Mouse (Mus musculus) kidney, embryonic 14.5 days (tissue): ENCODE data around the gene Csnk2a1. TPM values are rescaled to one million over a fixed set of nuclear protein-coding genes. Genes with fewer than 3 reads are reported as not detected.

Source experiments
- ATAC-seq: fragments of 200-750 bp; cut with Nextera tagmentation; 2 replicates; pipeline ENCODE4 v1.8.0; 2017; ENCODE audit warnings: moderate number of reproducible peaks, mild to moderate bottlenecking, moderate TSS enrichment, moderate library complexity; ENCODE audit not compliant: low FRiP score, low TSS enrichment
- H3K27ac ChIP-seq: fragments of 300-500 bp; sonication (generic); 2 replicates; pipeline ENCODE4 v1.5.1; 2014; ENCODE audit warnings: low read depth, mild to moderate bottlenecking, low read length, moderate library complexity, mixed read lengths
- H3K27me3 ChIP-seq: fragments of 300-500 bp; sonication (generic); 2 replicates; pipeline ENCODE4 v1.6.1; 2014; ENCODE audit warnings: mild to moderate bottlenecking, low read length; ENCODE audit not compliant: control insufficient read depth, insufficient read depth
- H3K36me3 ChIP-seq: fragments of 300-500 bp; sonication (generic); 2 replicates; pipeline ENCODE4 v1.6.1; 2014; ENCODE audit warnings: low read length, mixed read lengths; ENCODE audit not compliant: control insufficient read depth, insufficient read depth
- H3K4me1 ChIP-seq: fragments of 300-500 bp; sonication (generic); 2 replicates; pipeline ENCODE4 v1.6.1; 2014; ENCODE audit warnings: low read length, mixed read lengths; ENCODE audit not compliant: control insufficient read depth, insufficient read depth
- H3K4me2 ChIP-seq: fragments of 300-500 bp; sonication (generic); replicated peaks from 2 replicates; pipeline ENCODE4 v1.6.1; 2014; ENCODE audit warnings: low read depth, mild to moderate bottlenecking, low read length
- H3K4me3 ChIP-seq: fragments of 300-500 bp; sonication (generic); 2 replicates; pipeline ENCODE4 v1.5.1; 2014; ENCODE audit warnings: mild to moderate bottlenecking, low read length
- H3K9ac ChIP-seq: fragments of 300-500 bp; sonication (generic); 2 replicates; pipeline ENCODE4 v1.6.1; 2014; ENCODE audit warnings: low read depth, mild to moderate bottlenecking, low read length, moderate library complexity
- H3K9me3 ChIP-seq: fragments of 300-500 bp; sonication (generic); 2 replicates; pipeline ENCODE4 v1.6.1; 2016; ENCODE audit warnings: low read length; ENCODE audit not compliant: control insufficient read depth
- WGBS: fragments of 180-500 bp; shearing (Covaris S2); extraction: QIAGEN DNeasy Blood & Tissue Kit; methylation state at CpG from one replicate; pipeline ENCODE4 v1.1.7; 2014; 5-methylcytosine and 5-hydroxymethylcytosine counted together
- polyA plus RNA-seq: library from polyadenylated mRNA; unstranded; fragments of >200 nt; fragmentation: Nextera tagmentation; extraction: Ambion mirVana; gene quantifications from 2 replicates; pipeline ENCODE4 v1.2.1, GENCODE M21; 2014

Csnk2a1 gene
- 136 and 149 TPM in 2 replicates for polyA plus RNA-seq

DNA sequence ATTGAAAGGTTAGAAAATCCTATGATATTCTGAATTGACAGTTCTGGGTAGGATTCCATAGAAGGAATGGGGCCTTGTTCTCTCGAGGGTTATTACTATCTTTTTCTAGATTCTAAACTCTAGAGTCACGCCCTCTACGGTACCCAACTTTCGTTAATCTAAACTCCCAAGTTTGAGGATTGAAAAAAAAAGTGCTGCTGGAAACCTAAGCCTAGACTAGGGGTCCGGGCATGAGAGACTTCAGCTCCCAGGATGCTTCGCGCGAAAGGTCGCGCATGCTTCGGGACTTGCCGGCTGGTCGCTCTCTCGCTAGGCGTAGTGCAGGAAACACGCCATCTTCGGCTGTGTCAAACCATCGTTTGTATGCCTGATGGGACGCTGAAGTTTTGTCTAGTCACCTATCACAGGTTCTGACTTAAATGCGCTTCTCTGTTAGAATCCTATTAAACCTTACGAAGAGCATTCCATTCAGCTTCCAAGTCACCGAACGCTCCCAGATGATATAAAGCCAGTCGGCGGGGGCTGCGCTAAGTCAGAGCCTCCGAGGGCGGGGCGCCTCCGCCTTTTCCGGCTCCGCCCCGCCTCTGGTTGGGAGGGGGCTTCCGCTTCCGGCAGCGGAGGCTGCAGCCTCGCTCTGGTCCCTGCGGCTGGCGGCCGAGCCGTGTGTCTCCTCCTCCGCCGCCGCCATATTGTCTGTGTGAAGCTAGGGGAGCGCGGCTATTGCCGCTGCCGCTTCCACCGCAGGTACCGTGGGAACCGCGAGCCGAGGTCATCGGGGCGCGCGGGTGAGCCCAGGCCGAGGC lies at the start of gene Csnk2a1:
TSS of gene Csnk2a1 (plus strand) at position 592 of the 803 bp plus-strand sequence.
- H3K27me3 ChIP-seq: no peaks in the 10 kb centered on the region
- peak within 1 kb of the TSS; percentile 97 for H3K9ac ChIP-seq
- 0 out of 2 replicates have a peak, but pooled peaks cover 3% of the 10 kb centered on the region for H3K36me3 ChIP-seq
- peak; percentile 96 for ATAC-seq
- H3K9me3 ChIP-seq: no peaks in the 10 kb centered on the region
- H3K4me1 ChIP-seq: peaks cover 13% of the 10 kb centered on the region
- H3K4me3 ChIP-seq: peak within 1 kb of the TSS; percentile 97
- H3K4me2 ChIP-seq: peak within 1 kb of the TSS; percentile 45
- peak within 1 kb of the TSS; percentile 99 for H3K27ac ChIP-seq
- WGBS: under 1% methylated on average over 54 of the region's 58 CpGs

- Histone ChIP-seq H3K9me3 (no peaks in the 10 kb centered on the region), H3K27me3 (no peaks in the 10 kb centered on the region), H3K36me3 (no peaks in the 10 kb centered on the region), H3K9ac (no peak overlapping the region), H3K27ac (no peak overlapping the region), H3K4me3 (no peak overlapping the region), H3K4me1 (peaks cover 7% of the 10 kb centered on the region; the same call in 1 of the 2 replicates), H3K4me2 (peak overlapping the region; percentile 30)
- 13% methylated on average over 23 of the region's 24 CpGs for WGBS
- ATAC-seq: no peak
Observed at GRCm38 (mm10) chr2:152177162-152177805, 49.4 kb upstream of the Csnk2a1 start.

- no peaks in the 10 kb centered on the region for H3K36me3 ChIP-seq
- no peaks in the 10 kb centered on the region for H3K27me3 ChIP-seq
- peaks cover 7% of the 10 kb centered on the region; the same call in 1 of the 2 replicates for H3K4me1 ChIP-seq
- H3K4me3 ChIP-seq: no peak overlapping the region
- H3K4me2 ChIP-seq: no peak overlapping the region
- no peak for ATAC-seq
- H3K9ac ChIP-seq: no peak overlapping the region
- no peaks in the 10 kb centered on the region for H3K9me3 ChIP-seq
- H3K27ac ChIP-seq: no peak overlapping the region
- 78% methylated on average over 6 of the region's 6 CpGs for WGBS
Observed at GRCm38 (mm10) chr2:152177806-152178170, 48.9 kb upstream of the Csnk2a1 start.

DNA sequence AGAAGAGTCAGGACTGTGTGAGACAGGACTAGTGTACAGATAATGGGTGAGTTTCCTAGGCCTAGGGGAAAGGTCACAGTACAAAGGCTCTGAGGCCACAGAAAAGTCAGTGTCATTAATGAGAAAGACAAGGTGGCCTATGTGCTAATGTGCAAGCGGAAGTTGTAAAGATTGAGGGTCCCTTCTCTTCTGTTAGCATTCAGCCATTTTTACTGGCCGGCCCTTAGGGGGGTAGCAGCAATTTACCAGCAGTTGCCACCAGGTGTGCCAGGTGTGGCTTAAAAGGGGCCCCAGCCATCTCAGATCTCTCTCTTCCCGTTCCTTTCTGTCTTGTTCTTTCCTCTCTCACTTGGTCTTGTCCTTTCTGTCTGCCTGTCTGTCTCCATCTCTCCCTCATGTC lies 48.3 kb upstream of the Csnk2a1 start:
- H3K27me3 ChIP-seq: no peaks in the 10 kb centered on the region
- no peaks in the 10 kb centered on the region for H3K36me3 ChIP-seq
- H3K4me2 ChIP-seq: no peak overlapping the region
- no peaks in the 10 kb centered on the region for H3K9me3 ChIP-seq
- WGBS: 87% methylated on average over 3 of the region's 3 CpGs
- no peak overlapping the region for H3K27ac ChIP-seq
- ATAC-seq: no peak
- H3K9ac ChIP-seq: no peak overlapping the region
- H3K4me3 ChIP-seq: no peak overlapping the region
- peaks cover 7% of the 10 kb centered on the region; the same call in 1 of the 2 replicates for H3K4me1 ChIP-seq

- Histone ChIP-seq H3K4me3 (no peak overlapping the region), H3K36me3 (no peaks in the 10 kb centered on the region), H3K9ac (no peak overlapping the region), H3K9me3 (no peaks in the 10 kb centered on the region), H3K27ac (no peak overlapping the region), H3K4me1 (peaks cover 7% of the 10 kb centered on the region; the same call in 1 of the 2 replicates), H3K27me3 (no peaks in the 10 kb centered on the region), H3K4me2 (no peak overlapping the region)
- no peak for ATAC-seq
- WGBS: 75% methylated on average over 2 of the region's 2 CpGs
Observed at GRCm38 (mm10) chr2:152179301-152179700, 47.3 kb upstream of the Csnk2a1 start.

GRCm38 (mm10) chr2:152180323-152180722 lies 46.3 kb upstream of the Csnk2a1 start:
- Histone ChIP-seq H3K36me3 (no peaks in the 10 kb centered on the region), H3K27me3 (no peaks in the 10 kb centered on the region), H3K9ac (no peak overlapping the region), H3K9me3 (no peaks in the 10 kb centered on the region), H3K4me2 (no peak overlapping the region), H3K27ac (no peak overlapping the region), H3K4me3 (no peak overlapping the region), H3K4me1 (peaks cover 7% of the 10 kb centered on the region; the same call in 1 of the 2 replicates)
- WGBS: 42% methylated on average over 6 of the region's 6 CpGs
- ATAC-seq: peak; percentile 58; the same call in 1 of the 2 replicates

DNA sequence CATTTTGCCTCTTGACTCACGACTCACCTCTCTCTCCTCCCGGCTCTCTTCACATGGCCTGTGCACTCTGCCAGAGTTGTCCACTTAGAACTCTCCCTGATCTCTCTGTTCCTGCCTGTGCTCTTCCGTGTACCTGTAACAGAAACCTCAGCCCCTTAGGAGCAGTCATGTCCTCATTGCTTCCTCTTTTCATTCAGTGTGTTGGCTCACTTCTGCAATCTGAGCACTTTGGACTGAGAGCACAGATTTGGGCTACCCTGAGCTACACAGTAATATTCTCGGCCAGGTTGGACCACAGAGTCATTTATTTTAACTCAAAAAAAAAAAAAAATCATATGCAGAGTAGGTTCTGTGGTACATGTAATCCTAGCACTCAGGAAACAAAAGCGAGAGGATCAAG lies 39.5 kb upstream of the Csnk2a1 start:
- no peaks in the 10 kb centered on the region for H3K4me1 ChIP-seq
- no peak for ATAC-seq
- H3K36me3 ChIP-seq: no peaks in the 10 kb centered on the region
- H3K27me3 ChIP-seq: no peaks in the 10 kb centered on the region
- H3K27ac ChIP-seq: no peak overlapping the region
- H3K4me3 ChIP-seq: no peak overlapping the region
- H3K9ac ChIP-seq: no peak overlapping the region
- WGBS: 84% methylated on average over 5 of the region's 5 CpGs
- H3K4me2 ChIP-seq: no peak overlapping the region
- no peaks in the 10 kb centered on the region for H3K9me3 ChIP-seq

GRCm38 (mm10) chr2:152189213-152189612 lies 37.4 kb upstream of the Csnk2a1 start:
- H3K27me3 ChIP-seq: no peaks in the 10 kb centered on the region
- H3K27ac ChIP-seq: 0 out of 2 replicates have a peak overlapping the region, but pooled peaks have one; percentile 6
- H3K4me1 ChIP-seq: no peaks in the 10 kb centered on the region
- no peak overlapping the region for H3K4me2 ChIP-seq
- no peak for ATAC-seq
- no peaks in the 10 kb centered on the region for H3K9me3 ChIP-seq
- 54% methylated on average over 7 of the region's 7 CpGs for WGBS
- H3K36me3 ChIP-seq: no peaks in the 10 kb centered on the region
- H3K4me3 ChIP-seq: no peak overlapping the region
- H3K9ac ChIP-seq: no peak overlapping the region

DNA sequence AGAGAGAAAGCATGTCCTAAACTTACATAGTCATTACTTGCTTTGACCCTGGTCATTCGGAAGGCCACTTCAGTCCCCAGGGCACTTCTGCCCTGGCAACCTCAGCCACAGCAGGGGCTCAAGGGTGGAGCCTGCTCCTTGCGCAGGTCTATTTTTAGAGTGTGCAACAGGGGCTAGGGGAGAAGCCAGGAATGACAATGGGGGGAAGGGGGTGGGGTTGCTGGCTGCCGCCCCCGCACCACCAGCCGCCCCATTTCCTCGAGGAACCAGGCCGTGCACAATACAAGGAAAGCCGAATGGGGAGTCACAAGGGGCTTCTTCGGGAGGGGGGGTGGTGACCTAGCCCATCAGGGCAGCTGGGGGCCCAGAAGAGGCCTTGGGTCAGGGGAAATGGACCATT lies 37.0 kb upstream of the Csnk2a1 start:
- H3K4me2 ChIP-seq: no peak overlapping the region
- no peaks in the 10 kb centered on the region for H3K9me3 ChIP-seq
- no peak overlapping the region for H3K4me3 ChIP-seq
- ATAC-seq: no peak; the same call in 1 of the 2 replicates
- H3K9ac ChIP-seq: no peak overlapping the region
- H3K4me1 ChIP-seq: no peaks in the 10 kb centered on the region
- H3K27me3 ChIP-seq: no peaks in the 10 kb centered on the region
- H3K27ac ChIP-seq: no peak overlapping the region
- WGBS: 64% methylated on average over 9 of the region's 9 CpGs
- no peaks in the 10 kb centered on the region for H3K36me3 ChIP-seq
